Mouse (Mus musculus) midbrain, embryonic 10.5 days (tissue): ENCODE results near the gene Nmb. TPM values are rescaled to one million over a fixed set of nuclear protein-coding genes. Genes with fewer than 3 reads are reported as not detected.

ENCODE experiments used
- DNase-seq: peaks from one replicate; pipeline ENCODE4 v3.0.0-alpha.2; 2017; ENCODE audit warnings: low spot score
- H3K27ac ChIP-seq: fragments of 300-500 bp; sonication (generic); replicated peaks from 2 replicates; pipeline ENCODE4 v1.5.1; 2016; ENCODE audit warnings: mild to moderate bottlenecking
- H3K27me3 ChIP-seq: fragments of 300-500 bp; sonication (generic); 2 replicates; pipeline ENCODE4 v1.6.1; 2016; ENCODE audit warnings: low read depth, mild to moderate bottlenecking; ENCODE audit not compliant: poor library complexity, severe bottlenecking
- H3K36me3 ChIP-seq: fragments of 300-500 bp; sonication (generic); 2 replicates; pipeline ENCODE4 v1.6.1; 2016; ENCODE audit warnings: mild to moderate bottlenecking, moderate library complexity
- H3K4me1 ChIP-seq: fragments of 300-500 bp; sonication (generic); 2 replicates; pipeline ENCODE4 v1.6.1; 2016
- H3K4me3 ChIP-seq: fragments of 300-500 bp; sonication (generic); 2 replicates; pipeline ENCODE4 v1.5.1; 2016; ENCODE audit warnings: mild to moderate bottlenecking, moderate library complexity
- H3K9me3 ChIP-seq: fragments of 300-500 bp; sonication (generic); replicated peaks from 2 replicates; pipeline ENCODE4 v1.6.1; 2016; ENCODE audit warnings: mild to moderate bottlenecking
- WGBS: fragments of 180-500 bp; shearing (Covaris S2); methylation state at CpG from one replicate; pipeline ENCODE4 v1.1.7; 2016; 5-methylcytosine and 5-hydroxymethylcytosine counted together
- polyA plus RNA-seq: library from polyadenylated mRNA; unstranded; fragments of >200 nt; fragmentation: Nextera tagmentation; extraction: Ambion mirVana; gene quantifications from 2 replicates; pipeline ENCODE4 v1.2.1, GENCODE M21; 2016

The Nmb gene
- polyA plus RNA-seq, 1 experiment from 2014 or later = 7.0 TPM

GRCm38 (mm10) chr7:80893753-80894129 is 11.1 kb downstream of the Nmb start:
- H3K27ac ChIP-seq = no peak overlapping the region
- H3K36me3 ChIP-seq = peaks cover 98% of the 10 kb centered on the region
- 95% methylated on average over 6 of the region's 6 CpGs for WGBS
- no peak for DNase-seq
- H3K4me1 ChIP-seq = peaks cover 11% of the 10 kb centered on the region
- H3K9me3 ChIP-seq = no peaks in the 10 kb centered on the region
- H3K4me3 ChIP-seq = no peak overlapping the region
- no peaks in the 10 kb centered on the region for H3K27me3 ChIP-seq

DNA sequence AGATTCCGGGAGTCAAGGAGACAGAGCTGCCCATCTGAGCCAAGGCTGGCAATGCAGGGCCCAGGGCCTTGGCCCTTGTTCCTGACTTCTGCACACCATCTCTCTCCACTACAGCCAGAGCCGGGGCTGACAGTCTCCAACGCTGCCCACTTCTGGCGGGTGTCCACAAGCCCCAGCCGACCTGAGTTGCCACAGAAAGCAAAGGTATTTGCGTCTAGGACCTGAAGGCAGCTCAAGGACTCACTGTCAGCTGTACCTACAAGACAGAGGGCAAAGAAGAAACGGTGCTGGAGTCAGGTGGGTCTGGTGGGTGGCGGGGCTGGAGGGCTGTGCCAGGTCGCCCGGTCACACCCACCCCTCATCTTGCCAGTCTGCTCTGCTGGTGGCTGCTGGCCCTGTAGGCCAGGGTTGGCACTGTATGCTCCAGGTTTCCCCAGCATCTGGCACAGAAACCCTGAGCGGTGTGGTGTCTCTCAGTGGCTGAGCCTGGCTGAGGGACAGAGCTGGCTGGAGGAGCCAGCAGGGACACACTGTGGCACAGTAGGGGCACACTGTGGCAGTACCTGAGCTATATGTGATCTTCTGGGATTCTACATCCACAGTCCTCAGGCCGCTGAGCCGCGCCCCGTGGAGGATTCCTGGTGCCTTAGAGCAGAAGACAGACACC is 11.7 kb downstream of the Nmb start:
- peaks cover 97% of the 10 kb centered on the region for H3K36me3 ChIP-seq
- no peaks in the 10 kb centered on the region for H3K27me3 ChIP-seq
- peaks cover 14% of the 10 kb centered on the region for H3K4me1 ChIP-seq
- 93% methylated on average over 15 of the region's 15 CpGs for WGBS
- DNase-seq = no peak
- H3K4me3 ChIP-seq = no peak overlapping the region
- H3K9me3 ChIP-seq = no peaks in the 10 kb centered on the region
- H3K27ac ChIP-seq = no peak overlapping the region

DNA sequence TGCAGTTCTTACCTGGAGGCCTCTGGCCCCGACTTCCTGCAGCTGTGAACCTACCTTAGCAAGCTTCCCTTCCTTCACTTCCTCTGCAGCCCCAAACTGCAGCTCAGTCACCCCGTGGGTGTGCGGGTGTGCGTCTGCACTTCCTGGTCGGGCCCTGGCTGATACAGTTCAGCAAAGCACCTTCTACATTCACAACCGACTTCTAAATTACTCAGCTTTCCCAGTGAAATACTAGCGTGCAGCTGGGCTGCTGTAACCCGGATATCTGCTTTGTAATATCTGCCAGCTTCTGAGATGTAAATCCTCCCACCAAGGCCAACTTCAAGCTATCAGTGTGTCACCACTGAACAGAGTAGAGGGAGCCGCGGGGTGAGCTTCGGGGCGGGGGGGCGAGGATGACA is 15.0 kb downstream of the Nmb start:
- 82% methylated on average over 13 of the region's 13 CpGs for WGBS
- DNase-seq = no peak
- peak overlapping the region; percentile 64; the same call in 1 of the 2 replicates for H3K27ac ChIP-seq
- peaks cover 14% of the 10 kb centered on the region for H3K4me1 ChIP-seq
- H3K36me3 ChIP-seq = peaks cover 64% of the 10 kb centered on the region
- no peaks in the 10 kb centered on the region for H3K9me3 ChIP-seq
- no peaks in the 10 kb centered on the region for H3K27me3 ChIP-seq
- H3K4me3 ChIP-seq = no peak overlapping the region

DNA sequence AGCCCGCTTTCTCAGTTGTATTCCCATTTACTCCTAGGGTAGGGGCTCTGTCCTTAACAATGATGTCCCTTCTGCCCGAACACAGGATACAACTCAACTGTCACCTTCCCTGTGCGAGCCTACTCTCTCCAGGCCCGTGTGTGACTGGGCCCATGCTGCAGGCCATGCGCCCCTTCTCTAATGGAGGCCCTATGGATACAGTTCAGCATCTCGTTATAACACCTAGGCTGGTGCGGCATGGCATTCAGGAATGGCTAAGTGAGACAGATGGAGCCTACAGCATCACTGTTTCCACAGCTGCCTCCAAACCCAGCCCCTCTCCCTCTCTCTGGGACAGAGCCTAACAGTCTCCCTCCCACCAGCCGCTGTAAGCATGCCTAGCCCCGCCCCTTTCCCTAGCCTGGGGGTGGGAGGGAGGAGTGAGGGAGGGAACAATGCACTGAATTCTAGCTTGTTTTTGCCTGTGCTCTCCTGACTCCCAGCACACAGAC is 15.8 kb downstream of the Nmb start:
- H3K9me3 ChIP-seq = no peaks in the 10 kb centered on the region
- H3K4me1 ChIP-seq = peaks cover 14% of the 10 kb centered on the region
- peak overlapping the region; percentile 64 for H3K27ac ChIP-seq
- H3K27me3 ChIP-seq = no peaks in the 10 kb centered on the region
- whole genome bisulfite sequencing = 46% methylated on average over 9 of the region's 9 CpGs
- peaks cover 56% of the 10 kb centered on the region for H3K36me3 ChIP-seq
- H3K4me3 ChIP-seq = no peak overlapping the region
- peak; percentile 57 for DNase-seq

DNA sequence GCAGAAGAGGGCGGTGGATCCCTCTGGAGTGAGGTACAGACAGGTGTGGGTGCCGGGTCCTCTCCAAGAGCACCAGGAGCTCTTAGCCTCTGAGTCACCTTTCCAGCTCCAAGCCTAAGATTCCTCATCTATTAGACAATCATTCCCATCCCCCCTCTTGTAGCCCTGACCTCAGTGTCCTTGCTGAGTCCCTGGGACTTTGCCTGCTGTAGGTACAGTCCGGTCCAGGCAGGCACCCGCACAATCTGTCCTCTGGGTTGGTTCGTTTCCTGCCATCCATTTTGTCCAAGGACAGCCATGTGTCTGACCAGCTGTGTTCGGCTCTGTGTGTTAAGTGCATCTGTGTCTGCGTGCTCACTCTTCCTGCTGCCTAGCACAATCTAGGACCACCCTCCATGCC is 16.3 kb downstream of the Nmb start:
- 86% methylated on average over 7 of the region's 7 CpGs for WGBS
- no peak overlapping the region for H3K4me3 ChIP-seq
- H3K4me1 ChIP-seq = peaks cover 14% of the 10 kb centered on the region
- peak overlapping the region; percentile 64 for H3K27ac ChIP-seq
- no peaks in the 10 kb centered on the region for H3K9me3 ChIP-seq
- H3K27me3 ChIP-seq = no peaks in the 10 kb centered on the region
- H3K36me3 ChIP-seq = peaks cover 51% of the 10 kb centered on the region
- DNase-seq = no peak

DNA sequence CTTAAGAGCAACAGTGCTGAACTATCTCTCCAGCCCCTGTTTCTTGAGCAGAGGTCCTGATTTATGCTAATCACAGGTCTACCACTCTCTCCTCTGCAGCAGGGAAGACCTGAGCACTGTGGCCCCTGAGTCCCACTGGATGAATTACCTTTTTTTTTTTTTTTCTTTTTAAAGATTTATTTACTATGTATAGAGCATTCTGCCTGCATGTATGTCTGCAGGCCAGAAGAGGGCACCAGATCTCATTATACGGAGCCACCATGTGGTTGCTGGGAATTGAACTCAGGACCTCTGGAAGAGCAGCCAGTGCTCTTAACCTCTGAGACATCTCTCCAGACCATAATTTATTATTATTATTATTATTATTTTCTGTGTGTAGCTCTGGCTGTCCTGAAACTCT is 19.2 kb downstream of the Nmb start:
- Histone ChIP-seq H3K27me3 (no peaks in the 10 kb centered on the region), H3K27ac (no peak overlapping the region), H3K9me3 (no peaks in the 10 kb centered on the region), H3K36me3 (peaks cover 22% of the 10 kb centered on the region), H3K4me3 (no peak overlapping the region), H3K4me1 (peaks cover 14% of the 10 kb centered on the region)
- DNase-seq = no peak
- 24% methylated on average over 1 of the region's 1 CpGs for WGBS

- Histone ChIP-seq H3K27me3 (no peaks in the 10 kb centered on the region), H3K4me1 (no peaks in the 10 kb centered on the region), H3K27ac (no peak overlapping the region), H3K36me3 (peaks cover 4% of the 10 kb centered on the region), H3K4me3 (no peak overlapping the region), H3K9me3 (no peaks in the 10 kb centered on the region)
- 30% methylated on average over 14 of the region's 14 CpGs for WGBS
- DNase-seq = peak; percentile 28
Measured at GRCm38 (mm10) chr7:80882830-80883505, 21.9 kb downstream of the Nmb start.

DNA sequence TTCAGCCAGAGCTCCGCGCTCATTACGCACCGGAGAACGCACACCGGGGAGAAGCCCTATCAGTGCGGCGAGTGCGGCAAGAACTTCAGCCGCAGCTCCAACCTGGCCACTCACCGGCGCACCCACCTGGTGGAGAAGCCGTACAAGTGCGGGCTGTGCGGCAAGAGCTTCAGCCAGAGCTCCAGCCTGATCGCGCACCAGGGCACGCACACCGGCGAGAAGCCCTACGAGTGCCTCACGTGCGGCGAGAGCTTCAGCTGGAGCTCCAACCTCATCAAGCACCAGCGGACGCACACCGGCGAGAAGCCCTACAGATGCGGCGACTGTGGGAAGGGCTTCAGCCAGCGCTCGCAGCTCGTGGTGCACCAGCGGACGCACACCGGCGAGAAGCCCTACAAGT is 29.1 kb downstream of the Nmb start:
- Histone ChIP-seq H3K36me3 (peaks cover 74% of the 10 kb centered on the region), H3K27me3 (peaks cover 46% of the 10 kb centered on the region), H3K4me1 (peaks cover 4% of the 10 kb centered on the region; the same call in 1 of the 2 replicates), H3K4me3 (no peak overlapping the region), H3K27ac (no peak overlapping the region), H3K9me3 (no peaks in the 10 kb centered on the region)
- DNase-seq = no peak
- WGBS = 23% methylated on average over 37 of the region's 37 CpGs

GRCm38 (mm10) chr7:80873631-80874030 is 31.2 kb downstream of the Nmb start:
- H3K4me3 ChIP-seq = no peak overlapping the region
- H3K9me3 ChIP-seq = no peaks in the 10 kb centered on the region
- peaks cover 4% of the 10 kb centered on the region; the same call in 1 of the 2 replicates for H3K4me1 ChIP-seq
- no peak for DNase-seq
- peaks cover 46% of the 10 kb centered on the region for H3K27me3 ChIP-seq
- no peak overlapping the region for H3K27ac ChIP-seq
- 94% methylated on average over 2 of the region's 2 CpGs for WGBS
- H3K36me3 ChIP-seq = peaks cover 95% of the 10 kb centered on the region

DNA sequence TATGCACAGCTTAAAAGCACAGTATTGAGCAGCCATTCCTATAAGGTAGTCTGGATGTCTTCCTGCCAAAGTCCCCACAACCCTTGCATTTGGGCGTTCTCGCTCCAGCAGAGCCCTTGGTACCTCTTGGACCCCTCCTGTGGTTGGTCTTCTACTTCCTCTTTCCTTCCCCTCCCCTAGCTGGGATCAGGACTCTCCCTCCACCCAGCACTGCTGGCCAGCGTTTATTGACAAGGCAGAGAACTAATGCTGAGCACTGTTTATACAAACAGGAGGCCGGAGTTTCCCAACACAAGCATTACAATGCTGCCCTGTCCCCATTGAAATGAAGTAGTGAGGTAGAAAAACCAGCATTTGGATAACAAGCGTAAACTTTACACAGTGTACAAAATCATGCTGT is 31.8 kb downstream of the Nmb start:
- H3K4me3 ChIP-seq = no peak overlapping the region
- no peak overlapping the region for H3K27ac ChIP-seq
- H3K27me3 ChIP-seq = peaks cover 46% of the 10 kb centered on the region
- peaks cover 98% of the 10 kb centered on the region for H3K36me3 ChIP-seq
- 89% methylated on average over 5 of the region's 5 CpGs for WGBS
- no peaks in the 10 kb centered on the region for H3K9me3 ChIP-seq
- no peak for DNase-seq
- peaks cover 4% of the 10 kb centered on the region; the same call in 1 of the 2 replicates for H3K4me1 ChIP-seq

- DNase-seq = no peak
- WGBS = 92% methylated on average over 2 of the region's 2 CpGs
- H3K36me3 ChIP-seq = peaks cover 98% of the 10 kb centered on the region
Measured at GRCm38 (mm10) chr7:80868686-80869085, 36.2 kb downstream of the Nmb start.

GRCm38 (mm10) chr7:80866514-80867147 is 38.2 kb downstream of the Nmb start:
- H3K9me3 ChIP-seq = no peaks in the 10 kb centered on the region
- no peak overlapping the region for H3K4me3 ChIP-seq
- H3K4me1 ChIP-seq = peaks cover 17% of the 10 kb centered on the region
- peaks cover 86% of the 10 kb centered on the region for H3K36me3 ChIP-seq
- WGBS = 90% methylated on average over 7 of the region's 7 CpGs
- no peak overlapping the region for H3K27ac ChIP-seq
- H3K27me3 ChIP-seq = no peaks in the 10 kb centered on the region
- no peak for DNase-seq

More at GRCm38 (mm10) chr7:80868686-80869085, 36.2 kb downstream of the Nmb start:
- no peaks in the 10 kb centered on the region for H3K9me3 ChIP-seq
- H3K27me3 ChIP-seq = peaks cover 8% of the 10 kb centered on the region
- no peaks in the 10 kb centered on the region for H3K4me1 ChIP-seq
- no peak overlapping the region for H3K27ac ChIP-seq
- no peak overlapping the region for H3K4me3 ChIP-seq

DNA sequence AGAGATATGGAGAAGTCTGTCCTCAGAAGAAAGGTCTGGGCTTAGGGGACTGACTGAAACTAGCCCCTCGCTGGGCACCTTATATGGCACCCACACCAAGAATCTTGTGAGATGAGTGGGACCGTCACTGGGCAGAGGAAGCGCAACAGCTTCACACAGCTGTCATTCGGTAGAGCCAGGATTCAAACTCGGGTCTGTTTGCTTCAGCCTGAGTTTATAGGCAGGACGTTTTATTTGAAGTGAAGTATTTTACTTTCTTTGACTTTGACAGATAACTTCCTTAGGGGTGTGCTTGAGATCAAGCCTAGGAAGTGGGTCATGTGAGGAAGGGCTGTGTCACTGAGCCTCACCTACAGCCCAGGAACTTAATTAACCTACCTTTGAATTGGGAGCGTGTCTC is 39.4 kb downstream of the Nmb start:
- Histone ChIP-seq H3K4me1 (peaks cover 23% of the 10 kb centered on the region), H3K36me3 (peaks cover 76% of the 10 kb centered on the region), H3K27ac (no peak overlapping the region), H3K9me3 (no peaks in the 10 kb centered on the region), H3K4me3 (no peak overlapping the region), H3K27me3 (no peaks in the 10 kb centered on the region)
- 92% methylated on average over 7 of the region's 7 CpGs for WGBS
- DNase-seq = no peak
